Mouse (Mus musculus): ENCODE measurements around the gene Gm3542.
"Not testable (repeated sequence)": the region's sequence is repeated elsewhere in the genome, so short reads cannot be mapped to it uniquely, and the experiment has no call there.

Gene Gm3542

DNA sequence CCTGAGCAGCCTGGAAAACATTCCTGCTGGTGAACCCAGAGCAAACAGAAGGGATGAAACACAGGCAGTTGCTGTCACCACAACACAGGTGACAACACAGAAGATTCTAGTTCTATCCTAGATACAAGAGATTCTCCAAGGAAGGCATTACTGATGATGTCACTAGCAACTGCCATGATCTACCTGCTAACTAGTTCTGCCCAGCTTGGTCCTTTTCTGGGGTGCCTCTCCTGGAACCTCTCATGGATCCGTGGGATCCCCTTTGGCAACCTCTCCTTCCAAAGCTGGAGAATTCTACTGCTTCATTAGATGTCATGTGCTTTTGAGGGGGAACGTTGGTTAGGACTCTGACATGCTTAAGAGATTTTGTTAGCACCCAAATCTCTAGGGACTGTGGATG, at the start of gene Gm3542:
TSS of gene Gm3542 (minus strand) at position 101 of the 400 bp plus-strand sequence.
- DNase-seq (ENCODE audit: low spot score): not testable (repeated sequence)

Data from T-cell, adult 2 months (primary cell).